Mouse (Mus musculus) midbrain, embryonic 16.5 days (tissue): ENCODE results near the gene Amd1. TPM values are rescaled to one million over a fixed set of nuclear protein-coding genes. Genes with fewer than 3 reads are reported as not detected.

ENCODE experiments used
- ATAC-seq: fragments of 200-750 bp; cut with Nextera tagmentation; 2 replicates; pipeline ENCODE4 v1.8.0; 2017; ENCODE audit warnings: moderate TSS enrichment
- H3K27ac ChIP-seq: fragments of 300-500 bp; sonication (generic); 2 replicates; pipeline ENCODE4 v1.5.1; 2014; ENCODE audit warnings: mild to moderate bottlenecking, low read length, mixed read lengths
- H3K27me3 ChIP-seq: fragments of 300-500 bp; sonication (generic); 2 replicates; pipeline ENCODE4 v1.6.1; 2014; ENCODE audit warnings: low read depth, low read length, mixed read lengths; ENCODE audit not compliant: control insufficient read depth, insufficient read depth
- H3K36me3 ChIP-seq: fragments of 300-500 bp; sonication (generic); 2 replicates; pipeline ENCODE4 v1.6.1; 2014; ENCODE audit warnings: mild to moderate bottlenecking, low read length, moderate library complexity, mixed read lengths; ENCODE audit not compliant: control insufficient read depth, insufficient read depth
- H3K4me1 ChIP-seq: fragments of 300-500 bp; sonication (generic); 2 replicates; pipeline ENCODE4 v1.6.1; 2014; ENCODE audit warnings: mild to moderate bottlenecking, low read length, mixed read lengths; ENCODE audit not compliant: control insufficient read depth, insufficient read depth
- H3K4me2 ChIP-seq: fragments of 300-500 bp; sonication (generic); 2 replicates; pipeline ENCODE4 v1.6.1; 2014; ENCODE audit warnings: mild to moderate bottlenecking, low read length, mixed read lengths
- H3K4me3 ChIP-seq: fragments of 300-500 bp; sonication (generic); 2 replicates; pipeline ENCODE4 v1.5.1; 2014; ENCODE audit warnings: low read depth, mild to moderate bottlenecking, low read length, moderate library complexity, mixed read lengths
- H3K9ac ChIP-seq: fragments of 300-500 bp; sonication (generic); 2 replicates; pipeline ENCODE4 v1.6.1; 2014; ENCODE audit warnings: low read depth, low read length, mixed read lengths
- H3K9me3 ChIP-seq: fragments of 300-500 bp; sonication (generic); replicated peaks from 2 replicates; pipeline ENCODE4 v1.6.1; 2014; ENCODE audit warnings: mild to moderate bottlenecking, low read length, mixed read lengths; ENCODE audit not compliant: control insufficient read depth, poor library complexity, severe bottlenecking
- WGBS: fragments of 180-500 bp; shearing (Covaris S2); extraction: QIAGEN DNeasy Blood & Tissue Kit; methylation state at CpG from one replicate; pipeline ENCODE4 v1.1.7; 2014; 5-methylcytosine and 5-hydroxymethylcytosine counted together
- polyA plus RNA-seq: library from polyadenylated mRNA; unstranded; fragments of >200 nt; fragmentation: Nextera tagmentation; extraction: Ambion mirVana; gene quantifications from 2 replicates; pipeline ENCODE4 v1.2.1, GENCODE M21; 2015

The Amd1 gene
- polyA plus RNA-seq, 1 experiment from 2014 or later = 41.9 TPM

- peaks cover 20% of the 10 kb centered on the region for H3K36me3 ChIP-seq
- peak overlapping the region; percentile 83 for H3K27ac ChIP-seq
- H3K4me3 ChIP-seq = peak overlapping the region; percentile 66
- no peaks in the 10 kb centered on the region for H3K9me3 ChIP-seq
- peak; percentile 62 for ATAC-seq
- H3K27me3 ChIP-seq = no peaks in the 10 kb centered on the region
- peak overlapping the region; percentile 27; the same call in 1 of the 2 replicates for H3K9ac ChIP-seq
- H3K4me1 ChIP-seq = peaks cover 16% of the 10 kb centered on the region
- WGBS = 26% methylated on average over 11 of the region's 11 CpGs
- H3K4me2 ChIP-seq = peak overlapping the region; percentile 75
These were observed 54.7 kb downstream of the Amd1 start for GRCm38 (mm10) chr10:40247166-40247716.

GRCm38 (mm10) chr10:40246374-40247165 is 55.4 kb downstream of the Amd1 start, which contains the start of gene Rpf2:
Rpf2 (minus strand) TSS chr10:40247036.
- H3K27ac ChIP-seq = peak within 1 kb of the TSS; percentile 83
- WGBS = under 1% methylated on average over 53 of the region's 54 CpGs
- peak within 1 kb of the TSS; percentile 65 for H3K9ac ChIP-seq
- H3K4me1 ChIP-seq = peaks cover 16% of the 10 kb centered on the region
- no peaks in the 10 kb centered on the region for H3K9me3 ChIP-seq
- no peaks in the 10 kb centered on the region for H3K27me3 ChIP-seq
- peak; percentile 95 for ATAC-seq
- peaks cover 20% of the 10 kb centered on the region for H3K36me3 ChIP-seq
- peak within 1 kb of the TSS; percentile 75 for H3K4me2 ChIP-seq
- peak within 1 kb of the TSS; percentile 66 for H3K4me3 ChIP-seq

- Histone ChIP-seq H3K27me3 (no peaks in the 10 kb centered on the region), H3K36me3 (peaks cover 19% of the 10 kb centered on the region), H3K9me3 (no peaks in the 10 kb centered on the region), H3K9ac (no peak overlapping the region), H3K4me1 (no peaks in the 10 kb centered on the region), H3K4me3 (no peak overlapping the region), H3K27ac (no peak overlapping the region), H3K4me2 (no peak overlapping the region)
- WGBS = 94% methylated on average over 5 of the region's 5 CpGs
- ATAC-seq = no peak
These were observed 64.2 kb downstream of the Amd1 start for GRCm38 (mm10) chr10:40237826-40238225.

Other genes with a start within 250 kb of the Amd1 start
- gene Slc16a10, start 159.9 kb downstream of the Amd1 start, polyA plus RNA-seq = 1.9 and 4.1 TPM in 2 replicates
- 64.8 and 68.8 TPM in 2 replicates for gene Rpf2, start 55.1 kb downstream of the Amd1 start, polyA plus RNA-seq
- gene Gtf3c6, start 44.1 kb downstream of the Amd1 start, polyA plus RNA-seq = 73.7 and 86.3 TPM in 2 replicates
- gene Cdk19, start 37.4 kb upstream of the Amd1 start, polyA plus RNA-seq = 7.2 and 7.7 TPM in 2 replicates